Mouse (Mus musculus) hindbrain, embryonic 11.5 days (tissue): ENCODE measurements around the gene Dnm1. TPM values are rescaled to one million over a fixed set of nuclear protein-coding genes. Genes with fewer than 3 reads are reported as not detected.

Experiments used
- ATAC-seq: fragments of 200-750 bp; cut with Nextera tagmentation; 2 replicates; pipeline ENCODE4 v1.8.0; 2017; ENCODE audit warnings: mild to moderate bottlenecking, moderate TSS enrichment, moderate library complexity; ENCODE audit not compliant: low FRiP score
- DNase-seq: peaks from one replicate; pipeline ENCODE4 v3.0.0-alpha.2; 2015; ENCODE audit warnings: low spot score
- H3K27ac ChIP-seq: fragments of 300-500 bp; sonication (generic); 2 replicates; pipeline ENCODE4 v1.5.1; 2014; ENCODE audit warnings: mild to moderate bottlenecking, low read depth, low read length
- H3K27me3 ChIP-seq: fragments of 300-500 bp; sonication (generic); 2 replicates; pipeline ENCODE4 v1.6.1; 2014; ENCODE audit warnings: mild to moderate bottlenecking, low read length, moderate library complexity, mixed read lengths; ENCODE audit not compliant: control insufficient read depth, insufficient read depth
- H3K36me3 ChIP-seq: fragments of 300-500 bp; sonication (generic); 2 replicates; pipeline ENCODE4 v1.6.1; 2014; ENCODE audit warnings: mild to moderate bottlenecking, low read length, moderate library complexity, mixed read lengths; ENCODE audit not compliant: control insufficient read depth, insufficient read depth
- H3K4me1 ChIP-seq: fragments of 300-500 bp; sonication (generic); replicated peaks from 2 replicates; pipeline ENCODE4 v1.6.1; 2014; ENCODE audit warnings: low read length, mixed read lengths; ENCODE audit not compliant: control insufficient read depth, insufficient read depth
- H3K4me2 ChIP-seq: fragments of 300-500 bp; sonication (generic); replicated peaks from 2 replicates; pipeline ENCODE4 v1.6.1; 2014; ENCODE audit warnings: mild to moderate bottlenecking, low read depth, low read length
- H3K4me3 ChIP-seq: fragments of 300-500 bp; sonication (generic); 2 replicates; pipeline ENCODE4 v1.5.1; 2014; ENCODE audit warnings: low read depth, low read length
- H3K9ac ChIP-seq: fragments of 300-500 bp; sonication (generic); 2 replicates; pipeline ENCODE4 v1.6.1; 2014; ENCODE audit warnings: low read depth, low read length
- H3K9me3 ChIP-seq: fragments of 300-500 bp; sonication (generic); 2 replicates; pipeline ENCODE4 v1.6.1; 2016; ENCODE audit warnings: low read length; ENCODE audit not compliant: control insufficient read depth
- WGBS: fragments of 180-500 bp; shearing (Covaris S2); extraction: QIAGEN DNeasy Blood & Tissue Kit; methylation state at CpG from one replicate; pipeline ENCODE4 v1.1.7; 2014; 5-methylcytosine and 5-hydroxymethylcytosine counted together
- polyA plus RNA-seq: library from polyadenylated mRNA; unstranded; fragments of >200 nt; fragmentation: Nextera tagmentation; extraction: Ambion mirVana; gene quantifications from 2 replicates; pipeline ENCODE4 v1.2.1, GENCODE M21; 2014

Dnm1 gene
- polyA plus RNA-seq, 1 experiment from 2014 or later = 22.6 TPM

DNA sequence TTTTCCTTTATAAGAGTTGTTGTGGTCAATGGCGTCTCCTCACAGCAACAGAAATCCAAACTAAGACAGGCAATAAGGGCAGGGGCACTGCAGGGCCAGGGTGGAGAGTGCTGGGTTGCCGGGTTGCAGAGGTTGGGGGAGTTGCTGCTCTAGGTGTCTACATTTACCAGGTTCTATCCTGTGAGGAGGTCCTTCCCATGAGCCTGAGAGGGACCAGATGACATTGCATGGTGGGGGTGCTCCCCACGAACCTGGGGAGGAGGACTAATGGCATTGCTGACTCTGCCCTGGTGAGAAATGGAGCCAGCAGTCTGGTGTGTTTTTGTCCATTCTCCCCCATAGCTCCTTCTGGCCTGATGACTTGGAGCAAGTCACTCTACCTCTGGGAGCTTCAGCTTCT lies 4.6 kb upstream of the Dnm1 start:
- no peaks in the 10 kb centered on the region for H3K4me1 ChIP-seq
- H3K9me3 ChIP-seq = no peaks in the 10 kb centered on the region
- no peak overlapping the region for H3K9ac ChIP-seq
- H3K27me3 ChIP-seq = peaks cover 4% of the 10 kb centered on the region
- ATAC-seq = no peak
- DNase-seq = no peak
- no peak overlapping the region for H3K27ac ChIP-seq
- WGBS = 85% methylated on average over 3 of the region's 3 CpGs
- no peak overlapping the region for H3K4me2 ChIP-seq
- no peaks in the 10 kb centered on the region for H3K36me3 ChIP-seq
- H3K4me3 ChIP-seq = no peak overlapping the region

DNA sequence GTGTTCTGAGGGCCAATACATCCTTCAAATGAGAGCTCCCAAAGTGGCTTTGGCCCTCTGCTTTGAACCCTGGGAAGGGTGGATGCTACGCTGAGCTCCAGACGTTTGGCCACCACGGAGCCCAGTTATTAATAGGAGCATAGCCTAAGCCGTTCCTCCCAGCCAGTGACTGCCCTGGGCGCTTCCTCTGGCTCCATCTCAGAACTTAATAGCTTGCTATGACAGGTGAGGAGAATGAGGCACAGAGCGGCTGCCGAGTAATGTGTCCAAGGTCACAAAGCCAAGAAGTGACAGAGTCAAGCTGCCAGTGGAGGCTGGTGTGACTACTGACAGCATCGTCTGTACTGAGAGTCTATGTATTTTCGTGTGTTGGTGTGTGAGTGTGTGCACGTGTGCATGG lies 3.1 kb upstream of the Dnm1 start:
- H3K9ac ChIP-seq = no peak overlapping the region
- H3K4me2 ChIP-seq = no peak overlapping the region
- no peak for DNase-seq
- no peaks in the 10 kb centered on the region; the same call in 1 of the 2 replicates for H3K27me3 ChIP-seq
- 87% methylated on average over 10 of the region's 10 CpGs for WGBS
- no peak overlapping the region for H3K27ac ChIP-seq
- H3K36me3 ChIP-seq = no peaks in the 10 kb centered on the region
- no peak for ATAC-seq
- peaks cover 5% of the 10 kb centered on the region; the same call in 1 of the 2 replicates for H3K4me1 ChIP-seq
- H3K4me3 ChIP-seq = no peak overlapping the region
- H3K9me3 ChIP-seq = no peaks in the 10 kb centered on the region

DNA sequence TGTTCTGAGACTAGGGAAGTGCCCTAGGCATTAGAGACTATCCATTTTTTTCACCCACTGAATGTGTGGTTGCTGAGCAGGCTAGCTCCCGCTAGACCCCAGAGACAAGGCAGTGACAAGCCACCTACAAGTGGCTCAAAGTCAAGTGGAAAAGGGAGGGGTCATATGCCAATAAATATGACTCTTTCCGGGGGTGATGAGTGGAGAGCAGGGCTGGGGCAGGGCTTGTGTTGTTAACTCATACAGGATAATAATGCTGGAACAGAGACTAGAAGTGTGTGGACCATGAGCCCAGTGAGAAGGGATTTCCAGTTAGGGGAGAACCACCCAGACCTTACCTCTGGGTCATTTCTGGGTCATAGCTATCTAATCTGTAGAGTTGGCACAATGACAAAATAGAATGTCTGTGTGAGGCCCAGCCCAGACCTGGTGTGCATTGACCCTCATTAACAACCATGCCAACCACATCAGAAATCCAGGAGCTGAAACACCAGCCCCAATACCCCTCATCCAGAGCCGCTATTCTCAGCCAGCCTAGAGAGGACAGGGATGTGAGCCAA lies 1.3 kb upstream of the Dnm1 start:
- ATAC-seq (no peak), DNase-seq (no peak)
- WGBS = 94% methylated on average over 3 of the region's 3 CpGs
- no peaks in the 10 kb centered on the region for H3K36me3 ChIP-seq
- H3K9me3 ChIP-seq = no peaks in the 10 kb centered on the region
- no peaks in the 10 kb centered on the region; the same call in 1 of the 2 replicates for H3K27me3 ChIP-seq
- no peak overlapping the region for H3K4me3 ChIP-seq
- no peak overlapping the region for H3K4me2 ChIP-seq
- no peak overlapping the region for H3K9ac ChIP-seq
- peaks cover 6% of the 10 kb centered on the region; the same call in 1 of the 2 replicates for H3K4me1 ChIP-seq
- no peak overlapping the region for H3K27ac ChIP-seq

GRCm38 (mm10) chr2:32353836-32354235 lies 698 bp upstream of the Dnm1 start:
- Histone ChIP-seq H3K27ac (no peak overlapping the region), H3K4me2 (no peak overlapping the region)

DNA sequence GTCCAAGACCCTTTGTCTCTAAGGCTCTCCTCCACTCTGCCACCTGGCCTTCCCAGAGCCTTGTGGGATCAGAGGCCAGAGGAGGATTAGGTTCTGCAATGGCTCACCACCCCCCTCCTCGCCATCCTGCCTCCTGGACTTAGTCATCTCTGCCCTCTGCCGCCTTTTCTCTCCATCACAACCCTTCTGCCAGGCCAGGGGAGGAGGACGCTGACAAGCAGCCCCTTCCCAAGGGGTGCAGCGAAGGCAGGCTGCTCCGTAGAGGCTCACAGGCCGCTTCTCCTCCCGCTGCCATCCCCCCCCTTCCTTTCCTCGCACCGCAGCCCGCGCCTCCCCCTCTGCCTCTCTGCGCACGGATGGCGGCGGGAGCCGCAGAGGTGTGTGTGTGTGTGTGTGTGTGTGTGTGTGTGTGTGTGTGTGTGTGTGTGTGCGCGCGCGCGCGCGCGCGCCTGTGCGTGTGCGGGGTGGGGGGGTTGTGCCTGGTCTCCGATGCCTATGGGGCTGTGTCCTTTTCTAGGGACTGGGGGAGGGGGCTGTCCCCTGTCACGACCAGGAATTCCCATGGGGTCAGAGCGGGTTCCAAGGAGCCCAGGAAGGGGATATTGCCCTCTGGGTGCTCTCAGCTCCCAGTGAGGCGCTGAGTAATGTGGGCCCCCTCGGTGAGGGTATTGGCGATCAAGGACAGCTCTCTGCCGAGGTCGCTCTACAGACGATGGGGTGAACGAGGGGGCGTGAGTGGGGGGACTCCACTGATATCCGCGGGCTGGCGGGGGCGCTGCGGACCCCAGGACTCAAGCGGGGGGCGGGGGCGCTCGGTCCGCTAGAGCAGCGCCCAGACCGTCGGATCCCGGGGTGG lies 759 bp downstream of the Dnm1 start, which contains the start of gene Ciz1:
TSS of gene Ciz1 (plus strand) at position 177 of the 856 bp plus-strand sequence.
- H3K4me1 ChIP-seq = peaks cover 6% of the 10 kb centered on the region; the same call in 1 of the 2 replicates
- H3K4me2 ChIP-seq = peak within 1 kb of the TSS; percentile 92
- DNase-seq (peak; percentile 61), ATAC-seq (peak; percentile 72)
- H3K27ac ChIP-seq = peak within 1 kb of the TSS; percentile 67
- WGBS = 1% methylated on average over 32 of the region's 52 CpGs
- peak within 1 kb of the TSS; percentile 71 for H3K9ac ChIP-seq
- peak within 1 kb of the TSS; percentile 60 for H3K4me3 ChIP-seq
- H3K36me3 ChIP-seq = no peaks in the 10 kb centered on the region
- no peaks in the 10 kb centered on the region for H3K9me3 ChIP-seq
- H3K27me3 ChIP-seq = no peaks in the 10 kb centered on the region; the same call in 1 of the 2 replicates

More at GRCm38 (mm10) chr2:32353836-32354235, 698 bp upstream of the Dnm1 start:
- peaks cover 6% of the 10 kb centered on the region; the same call in 1 of the 2 replicates for H3K4me1 ChIP-seq
- ATAC-seq (no peak), DNase-seq (no peak)
- H3K4me3 ChIP-seq = no peak overlapping the region
- no peaks in the 10 kb centered on the region for H3K36me3 ChIP-seq
- no peaks in the 10 kb centered on the region; the same call in 1 of the 2 replicates for H3K27me3 ChIP-seq
- WGBS = 68% methylated on average over 6 of the region's 6 CpGs
- H3K9ac ChIP-seq = no peak overlapping the region
- no peaks in the 10 kb centered on the region for H3K9me3 ChIP-seq

- Histone ChIP-seq H3K9me3 (no peaks in the 10 kb centered on the region), H3K36me3 (no peaks in the 10 kb centered on the region), H3K9ac (peak overlapping the region; percentile 2), H3K4me3 (peak overlapping the region; percentile 60; the same call in 1 of the 2 replicates), H3K4me2 (peak overlapping the region; percentile 92), H3K4me1 (peaks cover 6% of the 10 kb centered on the region; the same call in 1 of the 2 replicates), H3K27ac (no peak overlapping the region; the same call in 1 of the 2 replicates), H3K27me3 (no peaks in the 10 kb centered on the region; the same call in 1 of the 2 replicates)
- ATAC-seq = 0 out of 2 replicates have a peak, but pooled peaks have one; percentile 11
- 55% methylated on average over 9 of the region's 9 CpGs for WGBS
- no peak for DNase-seq
Measured at GRCm38 (mm10) chr2:32351471-32351961, 1.6 kb downstream of the Dnm1 start.

DNA sequence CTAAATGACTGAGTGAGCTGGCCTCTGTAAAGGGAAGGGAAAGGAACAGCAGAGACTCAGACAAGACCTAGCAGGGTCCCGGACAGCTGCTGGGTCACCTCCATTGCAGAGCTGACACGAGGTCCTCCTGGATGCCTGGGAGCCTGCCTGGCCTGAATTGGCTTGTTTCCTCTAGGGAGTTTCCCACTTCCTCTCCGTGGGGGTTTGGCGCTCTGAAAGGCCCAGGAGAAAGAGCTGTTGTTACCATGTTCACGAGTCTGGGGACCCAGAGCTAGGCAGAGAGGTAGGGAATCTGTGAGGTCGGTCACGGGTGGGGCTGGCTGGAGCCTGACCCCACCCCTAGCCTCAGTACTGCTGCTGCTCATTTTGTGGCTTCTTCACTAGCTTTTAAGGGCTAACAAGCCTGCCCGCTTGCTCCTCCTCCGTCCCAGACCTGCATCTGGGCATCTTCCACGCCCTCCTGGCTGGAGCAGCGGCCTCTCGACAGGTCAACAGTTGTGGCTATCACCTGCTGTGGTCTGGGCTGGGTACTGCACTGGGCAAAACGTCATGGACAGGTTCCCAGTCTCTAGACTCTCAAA lies 2.6 kb downstream of the Dnm1 start:
- Histone ChIP-seq H3K27ac (no peak overlapping the region), H3K27me3 (no peaks in the 10 kb centered on the region; the same call in 1 of the 2 replicates), H3K4me2 (no peak overlapping the region), H3K4me3 (no peak overlapping the region), H3K9me3 (no peaks in the 10 kb centered on the region), H3K9ac (no peak overlapping the region), H3K36me3 (no peaks in the 10 kb centered on the region), H3K4me1 (peaks cover 6% of the 10 kb centered on the region; the same call in 1 of the 2 replicates)
- no peak for DNase-seq
- no peak for ATAC-seq
- 49% methylated on average over 13 of the region's 13 CpGs for WGBS

- DNase-seq (no peak), ATAC-seq (no peak)
- Histone ChIP-seq H3K27ac (no peak overlapping the region), H3K36me3 (no peaks in the 10 kb centered on the region), H3K4me1 (peaks cover 6% of the 10 kb centered on the region; the same call in 1 of the 2 replicates), H3K9me3 (no peaks in the 10 kb centered on the region), H3K27me3 (no peaks in the 10 kb centered on the region; the same call in 1 of the 2 replicates), H3K9ac (no peak overlapping the region), H3K4me3 (no peak overlapping the region), H3K4me2 (no peak overlapping the region)
- 71% methylated on average over 8 of the region's 8 CpGs for WGBS
Measured at GRCm38 (mm10) chr2:32349625-32350255, 3.4 kb downstream of the Dnm1 start.
